Mouse (Mus musculus) limb, embryonic 15.5 days (tissue): ENCODE results near the gene Mlf2. TPM values are rescaled to one million over a fixed set of nuclear protein-coding genes. Genes with fewer than 3 reads are reported as not detected.

Experiments used
- ATAC-seq: fragments of 200-750 bp; cut with Nextera tagmentation; 2 replicates; pipeline ENCODE4 v1.8.0; 2017; ENCODE audit warnings: low read depth, moderate TSS enrichment; ENCODE audit not compliant: insufficient number of reproducible peaks, low FRiP score, low TSS enrichment
- H3K27ac ChIP-seq: fragments of 300-500 bp; sonication (generic); 2 replicates; pipeline ENCODE4 v1.5.1; 2015; ENCODE audit warnings: moderate library complexity, mild to moderate bottlenecking, inconsistent platforms
- H3K27me3 ChIP-seq: fragments of 300-500 bp; sonication (generic); 2 replicates; pipeline ENCODE4 v1.6.1; 2015; ENCODE audit warnings: inconsistent platforms
- H3K36me3 ChIP-seq: fragments of 300-500 bp; sonication (generic); 2 replicates; pipeline ENCODE4 v1.6.1; 2015; ENCODE audit warnings: inconsistent platforms
- H3K4me1 ChIP-seq: fragments of 300-500 bp; sonication (generic); 2 replicates; pipeline ENCODE4 v1.6.1; 2015; ENCODE audit warnings: inconsistent platforms
- H3K4me2 ChIP-seq: fragments of 300-500 bp; sonication (generic); 2 replicates; pipeline ENCODE4 v1.6.1; 2015; ENCODE audit warnings: mild to moderate bottlenecking, inconsistent platforms
- H3K4me3 ChIP-seq: fragments of 300-500 bp; sonication (generic); 2 replicates; pipeline ENCODE4 v1.5.1; 2015; ENCODE audit warnings: mild to moderate bottlenecking, inconsistent platforms
- H3K9ac ChIP-seq: fragments of 300-500 bp; sonication (generic); 2 replicates; pipeline ENCODE4 v1.6.1; 2015; ENCODE audit warnings: inconsistent platforms
- H3K9me3 ChIP-seq: fragments of 300-500 bp; sonication (generic); 2 replicates; pipeline ENCODE4 v1.6.1; 2016; ENCODE audit warnings: inconsistent platforms
- WGBS: fragments of 180-500 bp; shearing (Covaris S2); methylation state at CpG from one replicate; pipeline ENCODE4 v1.1.7; 2015; 5-methylcytosine and 5-hydroxymethylcytosine counted together
- polyA plus RNA-seq: library from polyadenylated mRNA; unstranded; fragments of >200 nt; fragmentation: Nextera tagmentation; extraction: Ambion mirVana; gene quantifications from 2 replicates; pipeline ENCODE4 v1.2.1, GENCODE M21; 2015

Gene Mlf2
- polyA plus RNA-seq, 1 experiment from 2014 or later: 352 TPM

DNA sequence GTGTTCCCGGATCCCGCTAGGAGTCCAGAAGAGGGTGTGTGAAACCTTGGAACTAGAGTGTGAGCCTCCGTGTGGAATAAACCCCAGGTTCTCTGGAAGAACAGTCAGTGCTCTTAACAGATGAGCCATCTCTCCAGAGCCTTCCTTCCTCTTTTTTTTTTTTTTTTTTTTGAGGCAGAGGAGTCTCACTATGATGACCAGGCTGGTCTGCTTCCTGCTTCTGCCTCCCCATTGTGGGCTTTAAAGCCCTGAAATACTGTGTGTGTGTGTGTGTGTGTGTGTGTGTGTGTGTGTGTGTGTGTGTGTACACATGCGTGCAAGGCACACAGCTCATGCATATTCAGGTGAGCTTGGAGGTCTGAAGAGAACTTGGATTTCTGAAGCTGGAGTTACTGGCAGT is 9.6 kb upstream of the Mlf2 start:
- no peak for ATAC-seq
- H3K9ac ChIP-seq: no peak overlapping the region
- H3K4me3 ChIP-seq: no peak overlapping the region
- peak overlapping the region; percentile 100 for H3K27ac ChIP-seq
- H3K4me2 ChIP-seq: no peak overlapping the region
- no peaks in the 10 kb centered on the region for H3K9me3 ChIP-seq
- no peaks in the 10 kb centered on the region for H3K27me3 ChIP-seq
- H3K4me1 ChIP-seq: peaks cover 46% of the 10 kb centered on the region
- 71% methylated on average over 4 of the region's 4 CpGs for WGBS
- no peaks in the 10 kb centered on the region for H3K36me3 ChIP-seq

DNA sequence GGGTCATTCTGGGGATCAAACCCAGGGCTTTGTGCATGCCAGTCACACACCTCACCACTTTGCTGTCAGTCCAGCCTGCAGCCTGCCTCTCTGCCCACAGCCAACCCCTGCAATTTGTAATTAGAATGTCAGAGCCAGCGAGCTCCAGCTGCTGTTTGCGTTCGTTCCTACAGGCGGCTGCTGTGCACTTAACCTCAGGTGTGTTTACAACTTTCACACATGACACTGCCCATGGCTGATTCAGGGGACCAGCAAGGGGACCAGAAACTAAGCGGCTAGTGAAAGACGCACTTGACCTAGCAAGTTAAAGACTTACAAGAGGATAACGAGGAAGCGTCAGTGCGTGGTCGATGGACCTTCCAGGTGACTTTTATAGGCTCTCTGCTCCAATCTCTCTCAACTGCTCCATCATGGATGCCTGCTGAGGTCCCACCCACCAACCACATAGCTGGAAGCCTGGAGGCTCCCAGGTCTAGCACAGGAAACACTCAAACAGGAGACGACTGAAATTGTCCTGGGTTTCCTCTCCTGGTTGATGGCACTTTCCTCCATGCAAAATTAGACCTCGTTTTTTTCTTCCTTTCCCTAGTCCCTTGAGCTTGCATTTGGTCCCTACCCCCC is 5.9 kb upstream of the Mlf2 start:
- Histone ChIP-seq H3K27ac (peak overlapping the region; percentile 83), H3K36me3 (no peaks in the 10 kb centered on the region), H3K9me3 (no peaks in the 10 kb centered on the region), H3K4me2 (peak overlapping the region; percentile 12; the same call in 1 of the 2 replicates), H3K4me3 (0 out of 2 replicates have a peak overlapping the region, but pooled peaks have one; percentile 7), H3K27me3 (no peaks in the 10 kb centered on the region), H3K4me1 (peaks cover 35% of the 10 kb centered on the region), H3K9ac (no peak overlapping the region)
- 18% methylated on average over 12 of the region's 12 CpGs for WGBS
- no peak for ATAC-seq

DNA sequence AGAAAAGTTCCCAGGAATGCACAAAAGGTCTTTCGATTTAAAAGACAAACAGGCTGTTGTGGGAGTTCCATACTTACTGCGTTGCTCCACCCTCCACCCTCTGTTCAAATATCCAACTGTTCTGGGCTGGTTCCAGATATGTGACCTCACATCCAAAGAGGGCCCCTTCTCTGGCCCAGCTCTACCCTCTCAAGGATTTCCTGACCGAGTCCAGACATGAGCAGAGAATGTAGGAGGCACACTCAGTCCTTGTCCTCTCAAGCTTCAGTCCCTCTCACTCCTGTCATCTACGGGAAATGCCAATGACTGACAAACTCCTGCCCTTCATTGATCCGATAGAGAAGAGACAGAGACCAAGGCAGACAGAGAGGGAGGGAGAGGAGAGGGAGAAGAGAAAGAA is 5.2 kb upstream of the Mlf2 start:
- H3K9ac ChIP-seq: no peak overlapping the region
- peak overlapping the region; percentile 83 for H3K27ac ChIP-seq
- H3K4me2 ChIP-seq: peak overlapping the region; percentile 12; the same call in 1 of the 2 replicates
- 0 out of 2 replicates have a peak overlapping the region, but pooled peaks have one; percentile 7 for H3K4me3 ChIP-seq
- H3K9me3 ChIP-seq: no peaks in the 10 kb centered on the region
- peaks cover 31% of the 10 kb centered on the region for H3K4me1 ChIP-seq
- H3K36me3 ChIP-seq: no peaks in the 10 kb centered on the region
- no peaks in the 10 kb centered on the region for H3K27me3 ChIP-seq
- 31% methylated on average over 5 of the region's 5 CpGs for WGBS
- 0 out of 2 replicates have a peak, but pooled peaks have one; percentile 45 for ATAC-seq

DNA sequence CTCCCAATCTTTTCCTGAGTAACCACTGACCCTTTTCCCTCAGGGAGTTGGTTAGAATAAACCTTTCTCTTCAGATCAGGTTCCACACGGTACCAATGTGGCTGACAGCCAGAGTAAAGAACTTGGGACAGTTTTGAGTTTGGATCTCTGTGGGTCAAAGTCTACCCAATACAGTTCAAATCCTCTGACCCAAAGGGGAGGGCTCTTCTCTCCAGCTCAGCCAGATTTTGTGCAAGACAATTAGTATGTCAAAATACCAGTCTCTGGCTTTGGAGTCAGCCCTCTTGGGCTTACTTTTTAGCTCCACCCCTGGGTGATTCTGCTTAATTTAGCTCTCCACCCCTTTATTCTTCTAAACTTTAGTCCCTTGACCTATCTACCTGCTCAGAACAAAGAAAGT is 955 bp upstream of the Mlf2 start:
- no peak for ATAC-seq
- Histone ChIP-seq H3K4me1 (peaks cover 41% of the 10 kb centered on the region), H3K36me3 (peaks cover 24% of the 10 kb centered on the region), H3K9ac (no peak overlapping the region), H3K4me2 (peak overlapping the region; percentile 31), H3K4me3 (peak overlapping the region; percentile 98), H3K27ac (peak overlapping the region; percentile 98), H3K27me3 (no peaks in the 10 kb centered on the region), H3K9me3 (no peaks in the 10 kb centered on the region)
- 27% methylated on average over 1 of the region's 1 CpGs for WGBS

DNA sequence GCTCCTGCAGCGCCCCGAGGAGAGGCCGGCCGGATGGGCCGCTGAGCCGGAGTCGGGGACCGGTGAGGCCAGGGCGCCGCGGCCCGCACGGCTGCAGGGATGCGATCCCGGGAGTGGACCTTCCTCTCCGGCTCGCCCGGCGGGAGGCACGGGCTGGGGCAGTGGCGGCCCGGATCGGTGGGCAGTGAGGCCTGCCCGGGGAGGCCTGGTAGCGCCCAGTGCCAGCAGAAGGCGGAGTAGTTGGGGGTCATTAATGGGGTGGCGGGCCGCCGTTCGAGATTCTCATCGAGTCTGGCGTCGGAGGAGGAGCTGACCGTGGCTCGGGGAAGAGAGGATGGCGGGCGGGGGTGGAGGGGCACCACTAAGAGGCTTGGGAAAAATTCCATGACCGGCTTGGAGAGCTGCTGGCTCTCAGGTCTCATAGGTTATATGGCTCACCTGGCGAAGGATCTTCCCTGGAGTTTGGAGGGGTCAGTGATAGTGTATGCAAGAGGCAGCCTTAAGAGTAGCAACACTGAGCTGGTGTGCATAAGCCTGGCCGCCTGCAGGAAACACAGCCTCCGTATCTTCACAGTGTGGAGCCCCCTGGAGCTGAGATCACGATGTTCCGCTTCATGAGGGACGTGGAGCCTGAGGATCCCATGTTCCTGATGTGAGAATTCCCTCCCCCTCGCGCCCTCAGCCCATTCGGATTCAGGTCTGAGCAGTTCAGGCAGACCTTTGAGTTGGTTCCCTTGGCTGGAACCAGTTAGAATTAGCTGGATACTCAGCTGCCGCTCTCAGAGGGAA is 533 bp downstream of the Mlf2 start:
- Histone ChIP-seq H3K9ac (peak overlapping the region; percentile 94), H3K27ac (peak overlapping the region; percentile 98), H3K27me3 (no peaks in the 10 kb centered on the region), H3K4me1 (peaks cover 32% of the 10 kb centered on the region), H3K36me3 (peaks cover 39% of the 10 kb centered on the region), H3K4me3 (peak overlapping the region; percentile 98), H3K9me3 (no peaks in the 10 kb centered on the region), H3K4me2 (peak overlapping the region; percentile 77)
- WGBS: under 1% methylated on average over 48 of the region's 48 CpGs
- ATAC-seq: 0 out of 2 replicates have a peak, but pooled peaks have one; percentile 5

DNA sequence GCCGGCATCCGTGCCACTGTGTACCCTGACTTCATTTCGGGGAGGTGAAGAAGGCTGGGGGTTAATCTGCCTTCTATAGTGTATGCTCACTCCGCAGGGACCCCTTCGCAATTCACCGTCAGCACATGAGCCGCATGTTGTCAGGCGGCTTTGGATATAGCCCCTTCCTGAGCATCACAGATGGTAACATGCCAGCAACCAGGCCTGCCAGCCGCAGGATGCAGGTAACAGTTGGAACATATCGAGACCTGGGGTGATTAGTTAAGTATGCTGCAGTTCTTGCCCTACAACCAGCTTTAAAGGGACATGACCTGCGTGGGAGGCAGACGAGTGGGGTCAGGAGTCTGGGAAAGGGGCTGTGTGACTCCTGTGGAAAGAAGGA is 1.1 kb downstream of the Mlf2 start:
- WGBS: 33% methylated on average over 12 of the region's 12 CpGs
- Histone ChIP-seq H3K4me1 (peaks cover 32% of the 10 kb centered on the region), H3K9me3 (no peaks in the 10 kb centered on the region), H3K4me2 (peak overlapping the region; percentile 77), H3K36me3 (peaks cover 45% of the 10 kb centered on the region), H3K27ac (peak overlapping the region; percentile 98), H3K27me3 (no peaks in the 10 kb centered on the region), H3K4me3 (peak overlapping the region; percentile 98), H3K9ac (peak overlapping the region; percentile 94)
- no peak for ATAC-seq

DNA sequence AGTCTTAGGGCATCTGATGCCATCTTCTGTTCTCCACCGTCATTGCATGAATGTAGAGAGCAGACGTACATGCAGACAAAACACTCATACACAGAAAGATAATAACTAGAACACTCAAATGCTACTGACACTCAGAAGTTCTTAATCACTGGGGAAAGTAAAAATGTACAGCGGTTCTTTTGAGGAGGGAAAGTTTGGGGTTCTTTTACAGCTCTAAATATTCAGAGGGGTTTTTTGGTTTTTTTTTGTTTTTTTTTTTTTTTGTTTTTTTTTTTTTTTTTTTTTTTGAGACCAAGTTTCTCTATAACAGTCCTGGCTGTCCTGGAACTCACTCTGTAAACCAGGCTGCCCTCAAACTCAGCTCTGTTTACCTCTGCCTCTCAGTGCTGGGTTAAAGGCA is 1.9 kb downstream of the Mlf2 start:
- Histone ChIP-seq H3K4me3 (peak overlapping the region; percentile 98; the same call in 1 of the 2 replicates), H3K27ac (no peak overlapping the region), H3K4me2 (no peak overlapping the region), H3K9ac (no peak overlapping the region), H3K27me3 (no peaks in the 10 kb centered on the region), H3K4me1 (peaks cover 32% of the 10 kb centered on the region), H3K36me3 (peaks cover 53% of the 10 kb centered on the region), H3K9me3 (no peaks in the 10 kb centered on the region)
- no peak for ATAC-seq
- WGBS: 90% methylated on average over 3 of the region's 3 CpGs

DNA sequence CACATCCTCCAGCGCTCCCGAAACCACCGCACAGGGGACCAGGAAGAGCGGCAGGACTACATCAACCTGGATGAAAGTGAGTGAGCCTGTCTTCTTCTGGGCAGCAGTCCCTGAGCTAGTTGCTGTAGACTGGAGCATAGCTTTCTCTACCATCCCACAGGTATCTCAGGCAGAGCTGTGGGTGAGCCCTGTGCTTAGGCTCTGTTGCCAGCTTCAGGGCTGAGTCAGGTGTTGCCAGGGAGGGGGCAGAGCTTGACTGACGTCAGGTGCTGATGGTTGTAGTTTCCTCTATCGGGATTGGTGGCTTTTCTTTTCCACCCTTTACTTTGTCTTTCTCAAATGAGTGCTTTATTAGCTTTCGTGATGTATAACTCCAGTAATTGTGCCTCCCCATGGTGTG is 3.5 kb downstream of the Mlf2 start:
- Histone ChIP-seq H3K4me1 (peaks cover 27% of the 10 kb centered on the region), H3K9ac (no peak overlapping the region)
- WGBS: 86% methylated on average over 7 of the region's 7 CpGs

DNA sequence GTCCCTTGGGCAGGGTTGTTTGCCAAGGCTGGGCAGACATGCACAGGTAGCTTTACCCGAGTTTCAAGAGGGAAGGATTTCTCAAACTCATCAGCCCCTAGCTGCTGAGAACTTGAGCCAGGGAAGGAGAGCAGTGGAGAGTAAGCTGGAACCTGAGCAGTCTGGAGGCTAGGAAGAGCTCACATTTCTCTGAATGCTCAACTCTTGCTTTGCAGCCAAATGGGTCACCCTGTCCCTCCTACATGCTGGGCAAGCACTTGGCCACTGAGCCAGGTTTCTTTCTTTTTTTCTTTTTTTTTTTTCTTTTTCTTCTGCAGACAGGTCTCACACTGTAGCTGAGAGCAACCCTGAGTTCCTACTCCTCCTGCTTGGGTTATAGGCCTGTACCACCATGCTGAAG is 5.5 kb downstream of the Mlf2 start:
- H3K4me1 ChIP-seq: peaks cover 18% of the 10 kb centered on the region
- no peak overlapping the region for H3K27ac ChIP-seq
- no peak overlapping the region for H3K9ac ChIP-seq
- ATAC-seq: no peak
- H3K4me2 ChIP-seq: no peak overlapping the region
- no peaks in the 10 kb centered on the region for H3K27me3 ChIP-seq
- H3K9me3 ChIP-seq: no peaks in the 10 kb centered on the region
- peaks cover 70% of the 10 kb centered on the region for H3K36me3 ChIP-seq
- H3K4me3 ChIP-seq: no peak overlapping the region
- 67% methylated on average over 1 of the region's 1 CpGs for WGBS

More for the DNA sequence above, 3.5 kb downstream of the Mlf2 start:
- no peak for ATAC-seq
- Histone ChIP-seq H3K4me3 (no peak overlapping the region), H3K27me3 (no peaks in the 10 kb centered on the region), H3K36me3 (peaks cover 65% of the 10 kb centered on the region), H3K4me2 (no peak overlapping the region), H3K9me3 (no peaks in the 10 kb centered on the region), H3K27ac (no peak overlapping the region)

DNA sequence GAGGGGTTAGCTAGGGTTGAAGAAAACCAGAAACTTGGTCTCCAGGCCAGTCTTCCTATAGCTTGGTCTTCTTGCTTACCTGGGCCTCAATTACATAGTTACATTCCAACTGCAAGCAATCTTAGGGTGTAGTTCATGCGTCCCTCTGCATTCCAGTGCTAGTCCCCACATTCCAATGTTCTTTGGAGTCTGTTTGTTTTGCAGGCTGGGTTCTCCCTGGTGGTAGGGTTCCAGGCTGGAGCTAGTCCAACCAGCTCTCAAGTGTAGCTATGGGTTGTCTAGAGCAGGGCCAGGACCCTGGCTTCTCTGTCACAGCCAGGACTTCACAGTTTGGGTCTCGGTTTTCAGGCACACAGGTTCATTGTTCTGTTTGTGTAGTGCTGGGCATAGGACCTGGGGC is 6.3 kb downstream of the Mlf2 start:
- Histone ChIP-seq H3K4me1 (peaks cover 13% of the 10 kb centered on the region), H3K27ac (no peak overlapping the region), H3K4me3 (no peak overlapping the region), H3K27me3 (no peaks in the 10 kb centered on the region), H3K9me3 (no peaks in the 10 kb centered on the region), H3K36me3 (peaks cover 67% of the 10 kb centered on the region), H3K9ac (no peak overlapping the region), H3K4me2 (no peak overlapping the region)
- no peak for ATAC-seq
- 79% methylated on average over 2 of the region's 2 CpGs for WGBS

DNA sequence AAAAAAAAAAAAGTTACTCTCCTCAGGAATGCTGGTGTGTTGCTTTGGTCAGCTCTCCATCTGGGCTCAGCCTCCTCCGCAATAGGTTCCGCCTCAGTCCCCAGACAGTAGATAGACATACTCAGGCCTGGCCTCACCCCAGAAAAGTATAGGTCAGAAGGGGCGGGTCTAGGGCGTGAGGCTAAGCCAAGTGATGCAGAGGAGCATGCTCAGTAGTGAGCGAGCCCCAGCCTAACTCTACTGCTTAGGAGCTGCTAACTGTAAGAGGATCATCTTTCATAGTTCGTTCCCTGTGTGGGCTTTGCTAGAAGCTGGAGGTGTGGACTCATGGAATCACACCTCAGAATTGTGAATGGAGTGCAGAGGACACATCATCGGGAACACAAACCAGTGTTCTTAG is 7.4 kb downstream of the Mlf2 start:
- H3K9ac ChIP-seq: no peak overlapping the region
- H3K27me3 ChIP-seq: no peaks in the 10 kb centered on the region
- H3K36me3 ChIP-seq: peaks cover 61% of the 10 kb centered on the region
- H3K9me3 ChIP-seq: no peaks in the 10 kb centered on the region
- WGBS: 94% methylated on average over 7 of the region's 7 CpGs
- no peak overlapping the region for H3K4me2 ChIP-seq
- ATAC-seq: no peak
- no peak overlapping the region for H3K27ac ChIP-seq
- H3K4me3 ChIP-seq: no peak overlapping the region
- H3K4me1 ChIP-seq: peaks cover 8% of the 10 kb centered on the region; the same call in 1 of the 2 replicates

DNA sequence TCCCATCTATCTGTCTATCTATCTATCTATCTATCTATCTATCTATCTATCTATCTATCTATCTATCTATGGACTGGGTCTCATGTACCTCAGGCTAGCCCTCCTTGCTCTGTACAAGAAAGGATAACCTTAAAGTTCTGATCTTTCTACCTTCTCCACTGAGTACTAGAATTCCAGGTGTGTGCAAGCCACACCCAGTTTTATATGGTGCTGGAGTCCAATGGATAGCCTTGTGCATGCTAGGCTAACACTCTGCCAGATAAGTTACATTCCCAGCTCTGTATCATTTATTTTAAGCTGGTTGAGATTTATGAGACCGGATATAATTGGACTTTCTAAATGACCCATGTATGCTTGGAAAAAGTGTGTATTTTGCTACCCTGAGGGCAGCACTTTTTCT is 10.5 kb downstream of the Mlf2 start:
- Histone ChIP-seq H3K9ac (no peak overlapping the region), H3K4me1 (no peaks in the 10 kb centered on the region), H3K4me2 (no peak overlapping the region), H3K9me3 (no peaks in the 10 kb centered on the region), H3K27ac (no peak overlapping the region), H3K36me3 (peaks cover 31% of the 10 kb centered on the region), H3K4me3 (no peak overlapping the region), H3K27me3 (no peaks in the 10 kb centered on the region)
- 94% methylated on average over 1 of the region's 1 CpGs for WGBS
- ATAC-seq: no peak
